Mouse (Mus musculus): Measurements from ENCODE around the gene Agtrap. TPM values are rescaled to one million over a fixed set of nuclear protein-coding genes. Genes with fewer than 3 reads are reported as not detected.
A peak's percentile ranks its signal among the peaks of the same experiment; 100 is the strongest.

Agtrap gene
- polyA plus RNA-seq, 1 experiment from 2014 or later = 9.2 TPM

- ATAC-seq (ENCODE audit: insufficient number of reproducible peaks, low FRiP score, low TSS enrichment, low read depth) (peak; percentile 18; the same call in 1 of the 2 replicates), DNase-seq (ENCODE audit: low spot score) (peak; percentile 68)
- H3K4me2 ChIP-seq (ENCODE audit: low read depth, severe bottlenecking) = no peak overlapping the region; the same call in 1 of the 2 replicates
- H3K27me3 ChIP-seq (ENCODE audit: control insufficient read depth, insufficient read depth, low read length) = no peaks in the 10 kb centered on the region
- 0 out of 2 replicates have a peak, but pooled peaks cover 5% of the 10 kb centered on the region for H3K4me1 ChIP-seq (ENCODE audit: control insufficient read depth, insufficient read depth, low read length)
- H3K36me3 ChIP-seq (ENCODE audit: control insufficient read depth, insufficient read depth, low read length) = no peaks in the 10 kb centered on the region
- no peak overlapping the region for H3K27ac ChIP-seq (replicated peaks; ENCODE audit: low read depth, low read length)
- H3K9ac ChIP-seq (ENCODE audit: low read length) = peak overlapping the region; percentile 1; the same call in 1 of the 2 replicates
- 4% methylated on average over 15 of the region's 15 CpGs for WGBS
- no peak overlapping the region for H3K4me3 ChIP-seq (ENCODE audit: low read depth, low read length)
- H3K9me3 ChIP-seq (ENCODE audit: control insufficient read depth, low read length) = 0 out of 2 replicates have a peak, but pooled peaks cover 2% of the 10 kb centered on the region
Observed at GRCm38 (mm10) chr4:148115467-148115866, 27.6 kb upstream of the Agtrap start.

DNA sequence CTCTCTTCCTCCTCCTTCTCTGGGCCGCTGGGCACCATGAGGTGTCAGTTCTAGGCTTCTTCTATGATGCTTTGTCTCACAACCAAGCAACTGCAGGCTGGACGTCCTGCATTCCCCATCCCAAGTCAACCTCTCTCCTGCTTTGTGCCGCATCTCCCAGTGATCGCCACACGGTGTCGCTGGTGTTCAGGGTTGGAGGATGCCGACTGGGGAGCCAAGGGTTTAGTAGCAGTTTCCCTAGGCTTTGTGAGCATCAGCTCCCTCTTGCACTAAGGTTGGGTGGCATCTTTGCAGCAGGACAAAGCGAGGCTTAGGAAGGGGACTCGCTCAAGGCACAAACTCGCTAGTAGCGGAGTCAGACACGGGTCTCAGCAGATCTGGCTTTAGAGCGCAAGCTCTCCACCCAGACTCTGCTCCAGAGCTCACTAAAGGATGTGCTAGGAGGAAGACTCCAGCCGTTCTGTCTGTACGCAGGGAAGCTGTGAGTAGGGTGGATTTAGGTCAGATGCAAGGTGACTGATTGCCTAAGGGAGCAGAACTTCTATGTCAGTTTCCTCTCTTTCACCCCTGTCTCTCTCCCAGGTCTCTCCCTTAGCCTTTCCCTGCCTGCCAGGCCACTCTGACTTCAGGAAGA is 27.0 kb upstream of the Agtrap start:
- H3K4me1 ChIP-seq (ENCODE audit: control insufficient read depth, insufficient read depth, low read length) = 0 out of 2 replicates have a peak, but pooled peaks cover 5% of the 10 kb centered on the region
- H3K4me2 ChIP-seq (ENCODE audit: low read depth, severe bottlenecking) = no peak overlapping the region; the same call in 1 of the 2 replicates
- WGBS = 2% methylated on average over 15 of the region's 15 CpGs
- H3K9me3 ChIP-seq (ENCODE audit: control insufficient read depth, low read length) = 0 out of 2 replicates have a peak, but pooled peaks cover 2% of the 10 kb centered on the region
- no peaks in the 10 kb centered on the region for H3K27me3 ChIP-seq (ENCODE audit: control insufficient read depth, insufficient read depth, low read length)
- no peak overlapping the region for H3K27ac ChIP-seq (replicated peaks; ENCODE audit: low read depth, low read length)
- no peak overlapping the region for H3K4me3 ChIP-seq (ENCODE audit: low read depth, low read length)
- no peak overlapping the region for H3K9ac ChIP-seq (ENCODE audit: low read length)
- ATAC-seq (ENCODE audit: insufficient number of reproducible peaks, low FRiP score, low TSS enrichment, low read depth) (peak; percentile 23), DNase-seq (ENCODE audit: low spot score) (peak; percentile 96)
- no peaks in the 10 kb centered on the region for H3K36me3 ChIP-seq (ENCODE audit: control insufficient read depth, insufficient read depth, low read length)

DNA sequence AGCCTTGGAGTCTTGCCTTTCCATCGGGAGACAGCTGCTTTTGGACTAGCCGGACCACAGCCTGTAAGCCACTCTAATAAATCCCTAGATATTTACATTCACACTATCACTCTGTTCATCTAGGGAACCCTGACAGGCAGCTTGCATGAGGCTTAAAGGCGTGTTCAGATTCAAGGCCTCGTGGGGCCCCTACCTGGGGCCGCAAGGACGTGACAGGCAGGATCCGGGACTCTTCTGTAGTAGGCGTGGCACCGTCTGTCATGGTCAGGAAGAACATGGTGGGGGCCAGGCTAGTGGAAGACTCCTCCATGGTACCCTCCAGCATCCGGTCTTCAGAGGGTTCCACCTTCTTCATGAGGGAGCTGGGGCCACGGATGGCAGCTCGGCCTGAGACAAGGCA is 24.7 kb upstream of the Agtrap start:
- WGBS = 80% methylated on average over 12 of the region's 12 CpGs
- no peak overlapping the region for H3K4me2 ChIP-seq (ENCODE audit: low read depth, severe bottlenecking)

GRCm38 (mm10) chr4:148109215-148109614 is 21.4 kb upstream of the Agtrap start:
- 83% methylated on average over 5 of the region's 5 CpGs for WGBS
- no peak for DNase-seq (ENCODE audit: low spot score)

More for the DNA sequence above, 24.7 kb upstream of the Agtrap start:
- ATAC-seq (ENCODE audit: insufficient number of reproducible peaks, low FRiP score, low TSS enrichment, low read depth) (no peak), DNase-seq (ENCODE audit: low spot score) (no peak)
- Histone ChIP-seq H3K4me1 (ENCODE audit: control insufficient read depth, insufficient read depth, low read length) (peaks cover 10% of the 10 kb centered on the region; the same call in 1 of the 2 replicates), H3K9ac (ENCODE audit: low read length) (no peak overlapping the region), H3K4me3 (ENCODE audit: low read depth, low read length) (no peak overlapping the region), H3K27ac (replicated peaks; ENCODE audit: low read depth, low read length) (no peak overlapping the region), H3K27me3 (ENCODE audit: control insufficient read depth, insufficient read depth, low read length) (no peaks in the 10 kb centered on the region), H3K9me3 (ENCODE audit: control insufficient read depth, low read length) (0 out of 2 replicates have a peak, but pooled peaks cover 2% of the 10 kb centered on the region), H3K36me3 (ENCODE audit: control insufficient read depth, insufficient read depth, low read length) (no peaks in the 10 kb centered on the region)

GRCm38 (mm10) chr4:148108565-148109100 is 20.8 kb upstream of the Agtrap start:
- Histone ChIP-seq H3K4me2 (ENCODE audit: low read depth, severe bottlenecking) (no peak overlapping the region), H3K9me3 (ENCODE audit: control insufficient read depth, low read length) (no peaks in the 10 kb centered on the region), H3K27ac (replicated peaks; ENCODE audit: low read depth, low read length) (no peak overlapping the region), H3K4me1 (ENCODE audit: control insufficient read depth, insufficient read depth, low read length) (peaks cover 5% of the 10 kb centered on the region; the same call in 1 of the 2 replicates), H3K36me3 (ENCODE audit: control insufficient read depth, insufficient read depth, low read length) (no peaks in the 10 kb centered on the region), H3K4me3 (ENCODE audit: low read depth, low read length) (no peak overlapping the region), H3K9ac (ENCODE audit: low read length) (no peak overlapping the region), H3K27me3 (ENCODE audit: control insufficient read depth, insufficient read depth, low read length) (0 out of 2 replicates have a peak, but pooled peaks cover 4% of the 10 kb centered on the region)
- no peak for DNase-seq (ENCODE audit: low spot score)
- ATAC-seq (ENCODE audit: insufficient number of reproducible peaks, low FRiP score, low TSS enrichment, low read depth) = no peak
- WGBS = 51% methylated on average over 7 of the region's 7 CpGs

More at GRCm38 (mm10) chr4:148109215-148109614, 21.4 kb upstream of the Agtrap start:
- 0 out of 2 replicates have a peak, but pooled peaks cover 4% of the 10 kb centered on the region for H3K27me3 ChIP-seq (ENCODE audit: control insufficient read depth, insufficient read depth, low read length)
- H3K27ac ChIP-seq (replicated peaks; ENCODE audit: low read depth, low read length) = no peak overlapping the region
- H3K4me2 ChIP-seq (ENCODE audit: low read depth, severe bottlenecking) = no peak overlapping the region
- peaks cover 5% of the 10 kb centered on the region; the same call in 1 of the 2 replicates for H3K4me1 ChIP-seq (ENCODE audit: control insufficient read depth, insufficient read depth, low read length)
- no peaks in the 10 kb centered on the region for H3K36me3 ChIP-seq (ENCODE audit: control insufficient read depth, insufficient read depth, low read length)
- H3K4me3 ChIP-seq (ENCODE audit: low read depth, low read length) = no peak overlapping the region
- H3K9ac ChIP-seq (ENCODE audit: low read length) = no peak overlapping the region
- no peak for ATAC-seq (ENCODE audit: insufficient number of reproducible peaks, low FRiP score, low TSS enrichment, low read depth)
- no peaks in the 10 kb centered on the region for H3K9me3 ChIP-seq (ENCODE audit: control insufficient read depth, low read length)

DNA sequence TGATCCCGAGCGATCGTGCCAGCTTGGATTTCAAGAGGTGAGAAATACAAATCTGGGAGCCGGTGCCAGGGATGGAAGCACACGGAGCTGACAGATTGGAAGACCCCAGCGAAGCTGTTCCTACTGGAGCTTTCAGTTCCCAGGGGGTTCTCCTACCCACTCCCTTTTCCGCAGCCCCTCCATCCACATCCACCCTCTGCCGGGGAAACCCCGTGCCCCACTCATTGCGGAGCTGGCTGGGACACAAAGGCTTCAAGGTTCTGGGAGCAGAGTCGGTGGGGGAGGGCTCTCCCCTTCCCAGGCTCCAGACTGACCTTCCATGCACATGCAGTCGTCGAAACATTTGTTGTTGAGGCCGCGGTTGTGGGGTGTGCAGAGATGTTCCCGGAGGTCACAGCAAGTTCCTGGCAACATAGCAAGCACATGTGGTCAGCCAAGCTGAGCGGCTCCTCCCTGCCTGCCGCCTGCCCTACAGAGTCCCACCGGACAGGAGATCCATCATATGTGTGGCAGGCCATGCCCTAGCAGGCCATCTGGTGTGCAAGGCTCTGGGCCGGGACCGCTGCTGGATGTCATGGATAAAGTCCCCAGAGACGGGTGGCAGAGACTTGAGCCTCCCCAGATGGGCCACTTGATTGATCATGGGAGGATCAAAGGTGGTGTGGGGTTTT is 19.9 kb upstream of the Agtrap start:
- Histone ChIP-seq H3K27ac (replicated peaks; ENCODE audit: low read depth, low read length) (no peak overlapping the region), H3K9me3 (ENCODE audit: control insufficient read depth, low read length) (no peaks in the 10 kb centered on the region), H3K9ac (ENCODE audit: low read length) (no peak overlapping the region), H3K27me3 (ENCODE audit: control insufficient read depth, insufficient read depth, low read length) (0 out of 2 replicates have a peak, but pooled peaks cover 4% of the 10 kb centered on the region), H3K4me3 (ENCODE audit: low read depth, low read length) (no peak overlapping the region), H3K4me2 (ENCODE audit: low read depth, severe bottlenecking) (no peak overlapping the region), H3K4me1 (ENCODE audit: control insufficient read depth, insufficient read depth, low read length) (peaks cover 5% of the 10 kb centered on the region; the same call in 1 of the 2 replicates), H3K36me3 (ENCODE audit: control insufficient read depth, insufficient read depth, low read length) (no peaks in the 10 kb centered on the region)
- 21% methylated on average over 22 of the region's 22 CpGs for WGBS
- ATAC-seq (ENCODE audit: insufficient number of reproducible peaks, low FRiP score, low TSS enrichment, low read depth) = peak; percentile 55
- DNase-seq (ENCODE audit: low spot score) = no peak

DNA sequence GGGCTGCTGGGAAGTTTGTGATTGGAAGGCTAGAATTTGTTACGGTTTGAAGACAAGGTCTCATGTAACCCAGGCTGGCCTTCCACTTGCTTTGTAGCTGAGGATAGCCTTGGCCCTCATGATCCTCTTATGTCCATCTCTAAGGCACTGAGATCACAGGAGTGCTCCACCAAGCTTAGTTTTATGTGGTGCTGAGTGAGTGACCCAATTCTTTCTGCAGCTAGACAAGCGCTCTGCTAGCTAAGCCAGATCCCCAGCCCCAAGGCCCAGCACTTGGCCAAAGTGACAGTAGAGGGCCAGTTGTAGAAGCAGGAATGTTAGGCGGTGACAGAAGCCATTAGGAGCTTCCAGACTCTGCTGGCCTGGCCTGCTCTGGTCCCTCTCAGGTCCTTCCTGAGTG is 16.3 kb upstream of the Agtrap start:
- 84% methylated on average over 3 of the region's 3 CpGs for WGBS
- H3K9me3 ChIP-seq (ENCODE audit: control insufficient read depth, low read length) = no peaks in the 10 kb centered on the region
- no peak overlapping the region for H3K4me3 ChIP-seq (ENCODE audit: low read depth, low read length)

More for the DNA sequence above, 16.3 kb upstream of the Agtrap start:
- DNase-seq (ENCODE audit: low spot score) (no peak), ATAC-seq (ENCODE audit: insufficient number of reproducible peaks, low FRiP score, low TSS enrichment, low read depth) (no peak)
- Histone ChIP-seq H3K27ac (replicated peaks; ENCODE audit: low read depth, low read length) (no peak overlapping the region), H3K4me2 (ENCODE audit: low read depth, severe bottlenecking) (no peak overlapping the region), H3K36me3 (ENCODE audit: control insufficient read depth, insufficient read depth, low read length) (no peaks in the 10 kb centered on the region), H3K9ac (ENCODE audit: low read length) (no peak overlapping the region), H3K27me3 (ENCODE audit: control insufficient read depth, insufficient read depth, low read length) (0 out of 2 replicates have a peak, but pooled peaks cover 4% of the 10 kb centered on the region), H3K4me1 (ENCODE audit: control insufficient read depth, insufficient read depth, low read length) (peaks cover 5% of the 10 kb centered on the region; the same call in 1 of the 2 replicates)
